Mouse (Mus musculus): ENCODE data around the gene Lgmn. TPM values are rescaled to one million over a fixed set of nuclear protein-coding genes. Genes with fewer than 3 reads are reported as not detected.

Lgmn gene
- polyA plus RNA-seq, 1 experiment from 2014 or later, result 55.8 TPM

DNA sequence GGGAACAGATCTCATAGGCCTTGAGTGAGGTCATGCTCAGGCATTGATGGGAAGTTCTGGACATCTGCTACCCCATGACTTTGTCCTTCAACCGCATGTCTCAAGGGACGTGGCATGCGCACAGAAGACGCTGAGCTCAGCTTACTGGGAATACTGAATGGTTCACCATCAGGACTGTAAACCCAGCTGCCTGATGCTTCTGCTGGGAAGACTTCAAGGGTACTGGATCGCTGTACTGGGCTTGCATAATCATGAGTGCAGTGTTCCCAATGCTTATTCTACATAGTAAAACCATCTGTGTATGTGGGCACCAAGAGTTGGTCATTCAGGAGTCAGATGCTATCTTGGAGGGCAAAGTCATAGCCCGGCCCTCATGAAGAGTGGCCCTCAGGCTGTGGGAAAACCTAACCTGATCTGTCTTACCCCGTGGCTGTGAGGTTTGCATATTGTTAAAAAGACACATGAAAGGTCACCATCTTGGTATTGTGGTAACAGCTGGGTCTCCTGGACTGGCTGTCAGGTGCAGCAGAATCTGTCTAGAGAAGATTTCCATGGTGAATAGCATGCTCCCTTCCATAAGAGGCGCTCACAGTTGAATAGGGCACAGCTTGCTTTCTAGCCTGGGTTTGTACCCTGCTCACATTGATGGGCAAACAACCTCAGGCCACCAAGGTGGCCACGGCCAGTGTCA is 73.3 kb downstream of the Lgmn start:
- DNase-seq (no peak), ATAC-seq (ENCODE audit: low read depth) (no peak)
- Histone ChIP-seq H3K36me3 (peaks cover 31% of the 10 kb centered on the region), H3K4me2 (no peak overlapping the region), H3K4me1 (replicated peaks) (0 out of 2 replicates have a peak, but pooled peaks cover 2% of the 10 kb centered on the region), H3K9ac (no peak overlapping the region), H3K9me3 (replicated peaks) (no peaks in the 10 kb centered on the region), H3K27me3 (no peaks in the 10 kb centered on the region), H3K27ac (no peak overlapping the region), H3K4me3 (replicated peaks) (no peak overlapping the region)
- 76% methylated on average over 9 of the region's 9 CpGs for WGBS (ENCODE audit: insufficient replicate concordance)

DNA sequence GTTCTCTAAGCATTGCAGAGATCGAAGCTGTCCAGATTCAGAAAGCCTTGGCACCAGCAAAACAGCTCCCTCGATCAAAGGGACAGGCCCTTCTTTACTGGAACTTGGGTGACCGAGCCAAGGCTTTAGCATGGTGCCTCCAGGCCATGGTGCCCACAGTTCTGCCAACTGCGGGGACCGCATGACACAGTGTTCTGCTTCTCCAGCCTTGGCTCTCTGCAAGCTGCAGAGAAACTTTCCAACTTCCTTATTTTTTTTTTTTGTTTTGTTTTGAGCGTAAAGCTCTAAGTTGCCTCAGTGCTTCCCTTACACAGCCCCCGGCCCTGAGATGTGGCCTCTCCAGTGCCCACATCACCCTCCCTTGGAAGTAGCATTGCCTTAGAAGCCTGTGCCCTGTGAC is 74.6 kb downstream of the Lgmn start:
- 50% methylated on average over 7 of the region's 7 CpGs for WGBS (ENCODE audit: insufficient replicate concordance)
- H3K27ac ChIP-seq, result no peak overlapping the region
- H3K4me3 ChIP-seq (replicated peaks), result no peak overlapping the region
- 0 out of 2 replicates have a peak, but pooled peaks have one; percentile 19 for ATAC-seq (ENCODE audit: low read depth)
- H3K9me3 ChIP-seq (replicated peaks), result no peaks in the 10 kb centered on the region
- DNase-seq, result no peak
- no peak overlapping the region for H3K4me2 ChIP-seq
- H3K9ac ChIP-seq, result no peak overlapping the region
- peaks cover 39% of the 10 kb centered on the region for H3K36me3 ChIP-seq
- H3K27me3 ChIP-seq, result no peaks in the 10 kb centered on the region
- H3K4me1 ChIP-seq (replicated peaks), result 0 out of 2 replicates have a peak, but pooled peaks cover 2% of the 10 kb centered on the region

GRCm38 (mm10) chr12:102361189-102362161 is 78.1 kb downstream of the Lgmn start:
- Histone ChIP-seq H3K4me1 (replicated peaks) (peaks cover 8% of the 10 kb centered on the region; the same call in 1 of the 2 replicates), H3K27ac (no peak overlapping the region), H3K9me3 (replicated peaks) (no peaks in the 10 kb centered on the region), H3K27me3 (no peaks in the 10 kb centered on the region), H3K36me3 (peaks cover 41% of the 10 kb centered on the region), H3K9ac (no peak overlapping the region), H3K4me3 (replicated peaks) (no peak overlapping the region), H3K4me2 (no peak overlapping the region)
- DNase-seq (no peak), ATAC-seq (ENCODE audit: low read depth) (no peak)
- 70% methylated on average over 10 of the region's 10 CpGs for WGBS (ENCODE audit: insufficient replicate concordance)

DNA sequence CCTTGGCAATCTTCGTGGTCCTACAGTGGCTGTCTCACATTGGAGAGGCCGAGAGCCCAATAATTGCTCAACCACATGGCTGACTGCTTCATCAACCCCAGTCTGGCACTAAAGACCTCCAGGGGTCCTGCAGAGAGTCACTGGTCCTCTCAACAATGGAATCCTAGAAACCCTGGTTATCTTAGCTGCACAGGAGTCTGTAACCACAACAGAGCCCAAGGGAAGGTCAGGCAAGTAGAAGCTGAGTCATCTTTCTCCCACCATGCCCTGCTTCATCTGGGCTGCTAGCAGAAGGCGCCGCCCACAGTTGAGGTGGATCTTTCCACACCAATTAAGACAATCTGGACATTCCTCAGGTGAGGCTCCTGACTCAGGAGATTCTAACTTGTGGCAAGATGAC is 80.2 kb downstream of the Lgmn start:
- H3K4me3 ChIP-seq (replicated peaks), result no peak overlapping the region
- peaks cover 15% of the 10 kb centered on the region for H3K4me1 ChIP-seq (replicated peaks)
- no peak overlapping the region for H3K27ac ChIP-seq
- DNase-seq (peak; percentile 22), ATAC-seq (ENCODE audit: low read depth) (peak; percentile 34; the same call in 1 of the 2 replicates)
- WGBS (ENCODE audit: insufficient replicate concordance), result 52% methylated on average over 4 of the region's 4 CpGs
- H3K4me2 ChIP-seq, result no peak overlapping the region
- H3K9me3 ChIP-seq (replicated peaks), result no peaks in the 10 kb centered on the region
- H3K9ac ChIP-seq, result no peak overlapping the region
- H3K36me3 ChIP-seq, result peaks cover 40% of the 10 kb centered on the region
- H3K27me3 ChIP-seq, result no peaks in the 10 kb centered on the region

DNA sequence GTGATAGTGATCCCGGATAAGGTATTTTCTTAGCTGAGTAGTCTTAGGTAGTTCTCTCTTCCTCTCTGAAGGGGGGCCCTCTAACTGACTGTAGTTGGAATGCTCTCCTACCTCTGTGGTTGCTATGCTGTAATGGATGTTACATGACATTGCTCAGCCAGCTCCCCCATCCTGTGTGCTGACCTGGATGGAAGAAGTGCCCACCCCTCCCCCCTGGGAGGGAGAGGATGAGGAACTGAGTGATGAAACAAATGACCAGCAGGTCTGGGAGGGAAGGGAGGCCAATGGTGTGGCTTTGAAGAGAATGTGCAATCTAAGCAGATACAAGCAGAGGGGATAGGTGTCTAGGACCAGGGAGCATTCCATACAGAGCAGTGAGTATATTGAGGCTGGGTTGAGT is 82.8 kb downstream of the Lgmn start:
- no peak overlapping the region for H3K4me2 ChIP-seq
- H3K36me3 ChIP-seq, result peaks cover 46% of the 10 kb centered on the region
- H3K9ac ChIP-seq, result no peak overlapping the region
- 57% methylated on average over 1 of the region's 1 CpGs for WGBS (ENCODE audit: insufficient replicate concordance)
- H3K9me3 ChIP-seq (replicated peaks), result no peaks in the 10 kb centered on the region
- ATAC-seq (ENCODE audit: low read depth), result no peak
- no peak overlapping the region for H3K27ac ChIP-seq
- H3K4me3 ChIP-seq (replicated peaks), result no peak overlapping the region
- no peak for DNase-seq
- H3K27me3 ChIP-seq, result no peaks in the 10 kb centered on the region
- peaks cover 21% of the 10 kb centered on the region for H3K4me1 ChIP-seq (replicated peaks)

DNA sequence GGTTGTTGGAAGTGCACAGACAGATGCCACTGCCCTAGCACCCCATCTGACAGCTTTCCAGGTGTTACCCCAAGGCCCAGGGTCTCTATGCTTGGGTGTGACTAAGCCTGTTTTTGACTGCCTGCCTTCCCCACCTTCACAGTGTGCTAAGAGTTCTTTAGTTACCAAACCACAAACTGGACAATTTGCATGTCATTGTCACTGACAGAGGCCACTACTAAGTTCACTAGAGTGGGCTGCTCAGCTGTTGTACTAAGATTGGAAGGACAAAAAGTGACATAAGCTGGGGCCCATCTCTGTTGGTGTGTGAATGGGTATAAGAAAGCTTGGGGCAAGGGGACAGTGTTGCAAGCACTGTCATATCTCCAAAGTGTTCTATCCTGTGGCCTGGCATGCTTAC is 83.8 kb downstream of the Lgmn start:
- H3K4me2 ChIP-seq, result peak overlapping the region; percentile 11; the same call in 1 of the 2 replicates
- ATAC-seq (ENCODE audit: low read depth) (no peak), DNase-seq (no peak)
- H3K4me1 ChIP-seq (replicated peaks), result peaks cover 25% of the 10 kb centered on the region
- peak overlapping the region; percentile 15; the same call in 1 of the 2 replicates for H3K9ac ChIP-seq
- no peaks in the 10 kb centered on the region for H3K27me3 ChIP-seq
- no peak overlapping the region for H3K27ac ChIP-seq
- peak overlapping the region; percentile 13; the same call in 1 of the 2 replicates for H3K4me3 ChIP-seq (replicated peaks)
- no peaks in the 10 kb centered on the region for H3K9me3 ChIP-seq (replicated peaks)
- peaks cover 38% of the 10 kb centered on the region for H3K36me3 ChIP-seq

DNA sequence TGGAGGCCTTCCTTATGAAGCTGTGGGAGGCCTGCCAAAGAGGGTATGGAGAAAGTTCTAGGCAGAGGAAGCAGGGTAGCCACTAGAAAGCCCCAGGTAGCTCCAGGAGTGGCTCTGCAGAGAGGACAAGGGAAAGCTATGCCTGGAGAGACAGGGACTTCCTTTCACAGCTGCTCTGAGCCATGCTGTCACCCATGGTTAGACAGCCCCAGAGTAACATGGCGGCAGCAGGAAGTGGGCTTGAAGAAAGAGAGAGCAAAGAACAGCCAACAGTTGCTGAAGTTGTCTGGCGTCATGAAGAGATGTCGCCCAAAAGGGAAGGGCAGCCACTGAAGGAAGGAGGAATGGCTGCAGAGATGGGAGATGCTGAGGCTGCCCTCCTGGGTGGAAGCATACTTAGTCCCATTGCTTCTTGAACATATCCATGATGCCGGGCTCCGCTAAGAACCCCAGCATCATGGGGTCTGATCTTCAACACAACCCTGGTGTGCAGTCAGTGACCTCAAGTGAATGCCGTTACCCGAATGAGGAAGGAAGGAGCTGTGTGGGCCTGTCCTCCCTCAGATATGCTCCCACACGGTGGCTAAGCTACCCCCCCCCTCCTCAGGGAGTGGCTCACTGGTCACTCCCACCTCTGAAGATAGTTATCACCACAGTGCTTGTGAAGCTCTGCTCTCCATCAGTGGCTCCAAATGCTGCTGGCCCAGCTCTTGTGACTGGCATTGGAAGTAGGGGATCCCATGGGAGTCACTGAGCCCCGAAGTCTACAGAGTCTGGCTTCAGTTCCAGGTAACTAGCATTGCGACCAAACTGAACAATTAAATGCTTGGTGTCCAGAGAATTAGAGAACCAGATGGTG is 85.3 kb downstream of the Lgmn start:
- Histone ChIP-seq H3K36me3 (peaks cover 24% of the 10 kb centered on the region), H3K4me1 (replicated peaks) (peaks cover 22% of the 10 kb centered on the region), H3K4me3 (replicated peaks) (peak overlapping the region; percentile 1; the same call in 1 of the 2 replicates), H3K9ac (no peak overlapping the region), H3K4me2 (no peak overlapping the region), H3K9me3 (replicated peaks) (no peaks in the 10 kb centered on the region), H3K27me3 (no peaks in the 10 kb centered on the region), H3K27ac (no peak overlapping the region)
- 27% methylated on average over 10 of the region's 10 CpGs for WGBS (ENCODE audit: insufficient replicate concordance)
- peak; percentile 60 for ATAC-seq (ENCODE audit: low read depth)
- peak; percentile 24 for DNase-seq

GRCm38 (mm10) chr12:102350997-102351396 is 88.6 kb downstream of the Lgmn start:
- no peaks in the 10 kb centered on the region for H3K9me3 ChIP-seq (replicated peaks)
- WGBS (ENCODE audit: insufficient replicate concordance), result 47% methylated on average over 1 of the region's 1 CpGs
- no peak overlapping the region for H3K4me3 ChIP-seq (replicated peaks)
- DNase-seq (no peak), ATAC-seq (ENCODE audit: low read depth) (no peak)
- H3K27ac ChIP-seq, result no peak overlapping the region
- H3K4me2 ChIP-seq, result no peak overlapping the region
- no peak overlapping the region for H3K9ac ChIP-seq
- peaks cover 15% of the 10 kb centered on the region for H3K36me3 ChIP-seq
- H3K27me3 ChIP-seq, result no peaks in the 10 kb centered on the region
- H3K4me1 ChIP-seq (replicated peaks), result peaks cover 18% of the 10 kb centered on the region

DNA sequence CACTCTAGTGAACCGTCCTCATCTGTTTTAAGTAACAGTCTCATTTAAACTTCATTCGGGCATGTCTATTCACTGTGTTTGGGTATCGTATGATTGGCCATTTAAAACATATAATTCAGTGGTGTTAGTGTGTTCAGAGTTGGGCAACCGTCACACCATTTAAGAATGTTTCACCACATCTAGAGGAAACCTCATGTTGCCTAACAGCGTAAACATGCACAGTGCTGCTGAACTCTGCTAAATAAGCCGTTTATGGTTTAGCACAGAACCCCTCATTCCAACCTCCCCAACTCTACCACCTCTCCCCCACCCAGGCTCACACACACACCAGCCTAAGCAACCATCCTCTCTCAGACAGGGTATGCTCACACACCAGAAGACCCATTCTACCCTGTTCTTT is 91.2 kb downstream of the Lgmn start:
- Histone ChIP-seq H3K4me3 (replicated peaks) (no peak overlapping the region), H3K4me2 (no peak overlapping the region), H3K27me3 (no peaks in the 10 kb centered on the region), H3K9me3 (replicated peaks) (no peaks in the 10 kb centered on the region), H3K9ac (no peak overlapping the region), H3K36me3 (peaks cover 6% of the 10 kb centered on the region), H3K4me1 (replicated peaks) (0 out of 2 replicates have a peak, but pooled peaks cover 5% of the 10 kb centered on the region), H3K27ac (no peak overlapping the region)
- ATAC-seq (ENCODE audit: low read depth) (peak; percentile 23; the same call in 1 of the 2 replicates), DNase-seq (no peak)
- WGBS (ENCODE audit: insufficient replicate concordance), result 73% methylated on average over 6 of the region's 6 CpGs

DNA sequence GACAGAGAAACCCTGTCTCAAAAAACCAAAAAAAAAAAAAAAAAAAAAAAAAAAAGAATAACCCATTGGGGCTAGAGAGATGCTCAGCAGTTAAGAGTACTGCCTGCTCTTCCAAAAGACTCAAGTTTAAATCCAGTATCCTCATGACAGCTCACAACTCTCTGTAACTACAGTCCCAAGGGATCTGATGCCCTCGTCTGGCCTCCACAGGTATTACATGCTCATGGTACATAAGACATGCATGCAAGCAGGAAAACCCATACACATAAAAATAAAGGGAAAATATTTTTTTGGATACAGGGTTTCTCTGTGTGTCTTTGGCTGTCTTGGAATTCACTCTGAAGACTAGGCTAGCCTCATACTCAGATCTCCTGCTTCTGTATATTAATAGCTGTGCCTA is 93.1 kb downstream of the Lgmn start:
- Histone ChIP-seq H3K9me3 (replicated peaks) (no peaks in the 10 kb centered on the region), H3K4me1 (replicated peaks) (0 out of 2 replicates have a peak, but pooled peaks cover 5% of the 10 kb centered on the region), H3K27me3 (no peaks in the 10 kb centered on the region), H3K9ac (no peak overlapping the region), H3K4me2 (no peak overlapping the region), H3K27ac (no peak overlapping the region), H3K4me3 (replicated peaks) (no peak overlapping the region), H3K36me3 (peaks cover 6% of the 10 kb centered on the region)
- DNase-seq, result peak; percentile 36
- 5% methylated on average over 1 of the region's 1 CpGs for WGBS (ENCODE audit: insufficient replicate concordance)
- ATAC-seq (ENCODE audit: low read depth), result no peak
